Mouse (Mus musculus) hindlimb bud, embryonic 11.5 days (tissue): ENCODE results near the gene 1700102P08Rik.

Experiments used
- DNase-seq: peaks from one replicate; pipeline ENCODE4 v3.0.0-alpha.2; 2012; ENCODE audit warnings: low read depth, low spot score; ENCODE audit errors: extremely low spot score

Gene 1700102P08Rik

GRCm38 (mm10) chr9:108392676-108393075 is at the start of gene 1700102P08Rik:
Gene 1700102P08Rik (plus strand): TSS chr9:108392805.
- no peak for DNase-seq

- DNase-seq, result no peak
Observed at GRCm38 (mm10) chr9:108343331-108343730, 49.3 kb upstream of the 1700102P08Rik start.

- no peak for DNase-seq
Observed at GRCm38 (mm10) chr9:108343835-108344234, 48.8 kb upstream of the 1700102P08Rik start.

- no peak for DNase-seq
Observed at GRCm38 (mm10) chr9:108344471-108344870, 48.1 kb upstream of the 1700102P08Rik start.

GRCm38 (mm10) chr9:108347024-108347423 is 45.6 kb upstream of the 1700102P08Rik start:
- DNase-seq, result no peak

GRCm38 (mm10) chr9:108347540-108348289 is 44.9 kb upstream of the 1700102P08Rik start, which contains the start of gene Usp4:
Gene Usp4 (plus strand): TSS chr9:108347853.
- DNase-seq, result no peak

GRCm38 (mm10) chr9:108348290-108348680 is 44.3 kb upstream of the 1700102P08Rik start:
- no peak for DNase-seq

GRCm38 (mm10) chr9:108349727-108350126 is 42.9 kb upstream of the 1700102P08Rik start:
- DNase-seq, result no peak

- no peak for DNase-seq
Observed at GRCm38 (mm10) chr9:108378234-108378633, 14.4 kb upstream of the 1700102P08Rik start.

- no peak for DNase-seq
Observed at GRCm38 (mm10) chr9:108378736-108379135, 13.9 kb upstream of the 1700102P08Rik start.

GRCm38 (mm10) chr9:108379294-108379693 is 13.3 kb upstream of the 1700102P08Rik start:
- DNase-seq, result no peak

- no peak for DNase-seq
Observed at GRCm38 (mm10) chr9:108381382-108381781, 11.2 kb upstream of the 1700102P08Rik start.

- no peak for DNase-seq
Observed at GRCm38 (mm10) chr9:108385006-108385405, 7.6 kb upstream of the 1700102P08Rik start.

- DNase-seq, result no peak
Observed at GRCm38 (mm10) chr9:108386816-108387215, 5.8 kb upstream of the 1700102P08Rik start.

- DNase-seq, result no peak
Observed at GRCm38 (mm10) chr9:108388601-108389000, 4.0 kb upstream of the 1700102P08Rik start.

GRCm38 (mm10) chr9:108389220-108389619 is 3.4 kb upstream of the 1700102P08Rik start:
- DNase-seq, result no peak

- no peak for DNase-seq
Observed at GRCm38 (mm10) chr9:108394191-108394590, 1.6 kb downstream of the 1700102P08Rik start.

- no peak for DNase-seq
Observed at GRCm38 (mm10) chr9:108395427-108395826, 2.8 kb downstream of the 1700102P08Rik start.

- DNase-seq, result no peak
Observed at GRCm38 (mm10) chr9:108398324-108398723, 5.7 kb downstream of the 1700102P08Rik start.

- no peak for DNase-seq
Observed at GRCm38 (mm10) chr9:108401186-108401960, 8.8 kb downstream of the 1700102P08Rik start.

- DNase-seq, result no peak
Observed at GRCm38 (mm10) chr9:108403081-108403480, 10.5 kb downstream of the 1700102P08Rik start.

GRCm38 (mm10) chr9:108404451-108404850 is 11.8 kb downstream of the 1700102P08Rik start:
- DNase-seq, result no peak
